Comparison of ENCODE assay signal across 12 mouse cellular contexts in the genomic region with DNA sequence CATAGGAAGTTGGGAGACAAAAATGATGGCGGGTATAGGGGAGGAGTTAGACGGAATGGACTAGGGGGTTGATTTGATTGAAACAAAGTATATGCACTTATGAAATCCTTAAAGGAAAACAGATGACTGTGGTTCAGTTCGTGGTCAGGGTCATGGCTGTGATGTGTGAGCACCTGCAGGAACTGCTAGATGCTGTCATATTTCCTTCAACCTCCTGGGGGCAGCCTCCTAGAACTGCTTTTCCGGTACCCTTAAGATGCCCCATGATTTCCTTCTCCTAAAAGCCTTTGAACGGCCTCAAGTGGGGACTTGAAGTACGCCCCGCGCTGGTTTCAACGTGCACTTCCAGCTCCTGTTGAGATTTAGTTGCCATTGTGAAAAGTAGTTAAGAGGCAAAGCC. TPM values are rescaled to one million over a fixed set of nuclear protein-coding genes. Genes with fewer than 3 reads are reported as not detected.
DNase-seq lines count a peak whose midpoint lies in the region; TF ChIP-seq lines count a peak whose summit lies in the region.
"Had no signal": no experiment of that assay in that cellular context is flagged by ENCODE, and none has a peak within 500 bp of the region (broad histone marks: within the 10 kb centered on the region; RNA-seq: fewer than 3 reads in every experiment).

No protein-coding gene starts in this region.

- no peaks in the 10 kb centered on the region for H3K27me3 ChIP-seq in liver, adult 2 months (ENCODE audit: control insufficient read depth, insufficient read depth, low read length)
- no peaks in the 10 kb centered on the region for H3K27me3 ChIP-seq in CH12.LX (replicated peaks)
- H3K27me3 ChIP-seq: hindbrain, embryonic 15.5 days had no signal

- no peaks in the 10 kb centered on the region for H3K79me2 ChIP-seq in liver, adult 2 months (ENCODE audit: control insufficient read depth, insufficient read depth, low read length)
- H3K79me2 ChIP-seq in CH12.LX (replicated peaks; ENCODE audit: control insufficient read depth, extremely low read depth, insufficient read depth, poor library complexity, severe bottlenecking) = no peaks in the 10 kb centered on the region

- dilution Hi-C loops in CH12.LX (cut with MboI; ENCODE audit: extremely low pct_ligation_motif_present, extremely low pct_unique_long_range_greater_than_20kb, low sequenced_read_pairs) = no loop called here

- peak; percentile 25; the same call in 1 of the 2 replicates for TF ChIP-seq CTCF in liver, adult 2 months (IDR thresholded peaks at IDR 0.05; ENCODE audit: low read depth, low read length)
- peak; percentile 10 to 49; a peak in 1 of 4 replicates for TF ChIP-seq CTCF in CH12.LX (conservative IDR thresholded peaks at IDR 0.05 in 1 of 2, IDR thresholded peaks at IDR 0.05 in 1 of 2; ENCODE audit: low read depth in 2 of 2, low read length in 2 of 2)

- in situ Hi-C loops in CH12.LX (cut with MboI; ENCODE audit: low pct_ligation_motif_present, low pct_unique_long_range_greater_than_20kb, low sequenced_read_pairs) = no loop called here

- 83% methylated on average over 9 of the region's 9 CpGs for WGBS in liver, adult 2 months

- no peaks in the 10 kb centered on the region; the same call in 1 of the 2 replicates for H3K4me1 ChIP-seq in liver, adult 2 months (ENCODE audit: control insufficient read depth, insufficient read depth, low read length)
- peaks cover 0 to 17% of the 10 kb centered on the region in 2 experiments; a peak in 1 of 4 replicates for H3K4me1 ChIP-seq in CH12.LX (ENCODE audit: control insufficient read depth in 1 of 2, insufficient read depth in 2 of 2)
- H3K4me1 ChIP-seq in brown adipose tissue, adult 24 weeks (ENCODE audit: control insufficient read depth, insufficient read depth, insufficient read length, low read length) = peaks cover 9% of the 10 kb centered on the region; the same call in 1 of the 2 replicates
- H3K4me1 ChIP-seq: hindbrain, embryonic 15.5 days had no signal

- H3K9me3 ChIP-seq in CH12.LX (replicated peaks; ENCODE audit: low read length) = no peaks in the 10 kb centered on the region
- H3K9me3 ChIP-seq: hindbrain, embryonic 15.5 days had no signal

- H3K4me3 ChIP-seq in liver, adult 2 months (ENCODE audit: insufficient read depth, low read depth, low read length) = no peak overlapping the region
- no peak overlapping the region for H3K4me3 ChIP-seq in CH12.LX (replicated peaks in 1 of 3; ENCODE audit: low read depth in 2 of 3, low read length in 2 of 3, poor library complexity in 1 of 3)
- H3K4me3 ChIP-seq in brown adipose tissue, adult 24 weeks (ENCODE audit: insufficient read depth, low read depth, low read length) = peak overlapping the region; percentile 47; the same call in 1 of the 2 replicates
- H3K4me3 ChIP-seq: hindbrain, embryonic 15.5 days had no signal

- H3K4me2 ChIP-seq in CH12.LX (ENCODE audit: insufficient read depth, low read depth, poor library complexity, severe bottlenecking) = no peak overlapping the region
- H3K4me2 ChIP-seq: hindbrain, embryonic 15.5 days had no signal

- H3K27ac ChIP-seq in liver, adult 2 months (replicated peaks; ENCODE audit: insufficient read depth, low read depth, low read length) = no peak overlapping the region
- H3K27ac ChIP-seq in CH12.LX (ENCODE audit: insufficient read depth, low read depth) = no peak overlapping the region
- H3K27ac ChIP-seq in brown adipose tissue, adult 24 weeks (replicated peaks; ENCODE audit: low read depth, low read length) = peak overlapping the region; percentile 97
- H3K27ac ChIP-seq: hindbrain, embryonic 15.5 days had no signal

- TF ChIP-seq RAD21 in CH12.LX (IDR thresholded peaks at IDR 0.05; ENCODE audit: low read depth, low read length) = peak; percentile 26

- no peak for TF ChIP-seq POLR2A in liver, adult 2 months (IDR thresholded peaks at IDR 0.05; ENCODE audit: extremely low read depth, insufficient read depth, low read length)
- no peak for TF ChIP-seq POLR2A in CH12.LX (IDR thresholded peaks at IDR 0.05; ENCODE audit: low read depth, low read length)

- no peak for DNase-seq in liver, adult 2 months (ENCODE audit: extremely low read depth, low read depth, low spot score)
- DNase-seq in liver = no peak
- peak; percentile 45 for DNase-seq in CH12.LX (ENCODE audit: extremely low read depth)
- peak; percentile 36 to 66 for DNase-seq in thymus, adult 18-20 months
- DNase-seq in c-Kit-positive CD71-positive TER-119-positive erythroid progenitor cells, embryonic 14.5 days (ENCODE audit: low spot score) = no peak
- no peak for DNase-seq in neural tube, embryonic 10.5 days (ENCODE audit: extremely low spot score, low spot score)
- DNase-seq in kidney, postnatal 10 days = no peak
- DNase-seq: right cerebral cortex, postnatal 25 days had no signal

- H3K9ac ChIP-seq in liver, adult 2 months (ENCODE audit: low read depth, low read length) = no peak overlapping the region
- H3K9ac ChIP-seq in CH12.LX (ENCODE audit: insufficient read depth, low read depth) = no peak overlapping the region
- H3K9ac ChIP-seq: hindbrain, embryonic 15.5 days had no signal

- TF ChIP-seq EP300 in CH12.LX (IDR thresholded peaks at IDR 0.05; ENCODE audit: low read length) = no peak

- H3K36me3 ChIP-seq in liver, adult 2 months (ENCODE audit: control insufficient read depth, insufficient read depth, low read length) = no peaks in the 10 kb centered on the region
- H3K36me3 ChIP-seq in CH12.LX (replicated peaks in 1 of 2; ENCODE audit: control insufficient read depth in 1 of 2, insufficient read depth in 1 of 2, low read length in 1 of 2) = no peaks in the 10 kb centered on the region
- H3K36me3 ChIP-seq: hindbrain, embryonic 15.5 days had no signal

TF ChIP-seq in CH12.LX, 34 proteins besides CTCF, POLR2A, EP300 and RAD21:
- TF ChIP-seq RCOR1 (conservative IDR thresholded peaks at IDR 0.05; ENCODE audit: low read depth, low read length) = no peak
- TF ChIP-seq SMC3 (IDR thresholded peaks at IDR 0.05; ENCODE audit: low read depth, low read length) = peak; percentile 34
- TF ChIP-seq ELF1 (IDR thresholded peaks at IDR 0.05; ENCODE audit: low read depth, low read length) = no peak
TF ChIP-seq in CH12.LX: peak in this region for 1.

RNA-seq across cellular contexts. Expression of a gene that starts 19.1 kb away (rescaled TPM):
- total RNA-seq in liver, adult 2 months (2014; rRNA removed) = 0.87 and 1.2 TPM in 2 replicates
- 0.09 TPM in 1 of 2 replicates, not detected in the other for polyA plus RNA-seq in liver, adult 2 months (2012; rRNA removed)
- total RNA-seq in CH12.LX (2012; rRNA removed) (0.13 TPM in 1 of 2 replicates, not detected in the other), CH12.LX (2014; rRNA removed) (0.68 and 0.99 TPM in 2 replicates)
- polyA plus RNA-seq in CH12.LX (2012; ENCODE audit: insufficient read length, low read depth) = 0.55 and 1.1 TPM in 2 replicates
- 1,590 and 1,771 TPM in 2 replicates for polyA plus RNA-seq in brown adipose tissue, adult 24 weeks (2012; ENCODE audit: insufficient read depth, insufficient read length, missing spikeins)
- total RNA-seq: layer of hippocampus, postnatal 10 days had no signal
- polyA plus RNA-seq: hindbrain, embryonic 15.5 days; neural tube, embryonic 11.5 days had no signal

RNA-seq across cellular contexts. Expression of a gene that starts 37.9 kb away (rescaled TPM):
- total RNA-seq in liver, adult 2 months (2014; rRNA removed) = 5.2 and 5.3 TPM in 2 replicates
- polyA plus RNA-seq in liver, adult 2 months (2012; rRNA removed) = 0.32 TPM in 1 of 2 replicates, not detected in the other
- total RNA-seq in CH12.LX (2012; rRNA removed) = 121 and 125 TPM in 2 replicates
- 191 and 204 TPM in 2 replicates for total RNA-seq in CH12.LX (2014; rRNA removed)
- polyA plus RNA-seq in CH12.LX (2012; ENCODE audit: insufficient read length, low read depth) = 74.6 and 91.5 TPM in 2 replicates
- 13.8 and 15.6 TPM in 2 replicates for polyA plus RNA-seq in brown adipose tissue, adult 24 weeks (2012; ENCODE audit: insufficient read depth, insufficient read length, missing spikeins)

RNA-seq across cellular contexts. Expression of a gene that starts 58.2 kb away (rescaled TPM):
- total RNA-seq in liver, adult 2 months (2014; rRNA removed) = 325 and 412 TPM in 2 replicates
- polyA plus RNA-seq in liver, adult 2 months (2012; rRNA removed) = 64.4 and 75.9 TPM in 2 replicates
- total RNA-seq in CH12.LX (2012; rRNA removed) = 358 and 457 TPM in 2 replicates
- 660 and 860 TPM in 2 replicates for total RNA-seq in CH12.LX (2014; rRNA removed)
- 475 TPM in 2 replicates for polyA plus RNA-seq in CH12.LX (2012; ENCODE audit: insufficient read length, low read depth)
- 287 and 288 TPM in 2 replicates for polyA plus RNA-seq in brown adipose tissue, adult 24 weeks (2012; ENCODE audit: insufficient read depth, insufficient read length, missing spikeins)

RNA-seq across cellular contexts. Expression of a gene that starts 59.1 kb away (rescaled TPM):
- 36.7 and 50.3 TPM in 2 replicates for total RNA-seq in liver, adult 2 months (2014; rRNA removed)
- polyA plus RNA-seq in liver, adult 2 months (2012; rRNA removed) = 38.1 and 41.3 TPM in 2 replicates
- total RNA-seq in CH12.LX (2012; rRNA removed) (60.6 and 64.5 TPM in 2 replicates), CH12.LX (2014; rRNA removed) (56.8 and 67.8 TPM in 2 replicates)
- polyA plus RNA-seq in CH12.LX (2012; ENCODE audit: insufficient read length, low read depth) = 156 and 168 TPM in 2 replicates
- polyA plus RNA-seq in brown adipose tissue, adult 24 weeks (2012; ENCODE audit: insufficient read depth, insufficient read length, missing spikeins) = 7.3 and 8.6 TPM in 2 replicates

Comparison
In these comparisons a context has a peak if more than half of its experiments do, and no peak if none do; other contexts are left out.
1. DNase-seq: peak in CH12.LX (single experiment) and thymus, adult 18-20 months (2 of 2); none in liver, adult 2 months (single experiment), liver (single experiment), c-Kit-positive CD71-positive TER-119-positive erythroid progenitor cells, embryonic 14.5 days (single experiment), neural tube, embryonic 10.5 days (single experiment) and kidney, postnatal 10 days (single experiment).
2. RNA of a gene that starts 19.1 kb away (polyA plus RNA-seq): 1,590 to 1,771 TPM in brown adipose tissue, adult 24 weeks; 0.55 to 1.1 TPM in CH12.LX and 0.09 TPM in liver, adult 2 months; every median in the first group is over 100 times any median in the second.
3. RNA of a gene that starts 37.9 kb away (polyA plus RNA-seq): 74.6 to 91.5 TPM in CH12.LX and 13.8 to 15.6 TPM in brown adipose tissue, adult 24 weeks; 0.32 TPM in liver, adult 2 months; every median in the first group is over 10 times any median in the second.